Mouse (Mus musculus) liver, adult 2 months (tissue): Measurements from ENCODE around the gene Chst8.

ENCODE experiments used
- CTCF ChIP-seq: fragments of 200-500 bp; IDR thresholded peaks from 2 replicates; pipeline ENCODE4 v1.5.1; 2011; ENCODE audit warnings: low read depth, low read length, control low read depth
- POLR2A ChIP-seq: fragments of 200-500 bp; IDR thresholded peaks from 2 replicates; pipeline ENCODE4 v1.6.1; 2011; ENCODE audit warnings: low read length, control low read depth; ENCODE audit not compliant: insufficient read depth; ENCODE audit errors: extremely low read depth

DNA sequence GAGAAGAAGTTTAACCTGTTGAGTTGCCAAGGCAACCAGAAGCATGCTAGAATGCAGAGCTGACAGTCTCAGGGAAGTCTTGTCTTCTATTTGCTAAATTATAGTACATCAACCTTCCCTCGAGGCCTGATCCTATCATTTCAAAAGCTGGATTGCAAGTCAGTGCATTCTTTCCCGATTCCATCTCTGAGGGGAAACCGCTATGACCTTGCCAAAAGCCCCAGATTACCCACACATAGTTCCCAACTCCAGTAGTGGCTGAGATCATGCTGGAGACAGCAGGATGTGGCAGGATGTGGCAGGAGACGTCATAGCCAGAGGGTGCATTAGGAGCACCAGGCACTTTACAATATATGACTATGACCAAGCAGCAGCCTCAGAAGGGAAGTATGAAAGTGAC is 87.3 kb downstream of the Chst8 start:
- no peak for TF ChIP-seq CTCF
- no peak for TF ChIP-seq POLR2A
